Mouse (Mus musculus) limb, embryonic 12.5 days (tissue): ENCODE results near the gene Meis2. TPM values are rescaled to one million over a fixed set of nuclear protein-coding genes. Genes with fewer than 3 reads are reported as not detected.

ENCODE experiments used
- ATAC-seq: fragments of 200-750 bp; cut with Nextera tagmentation; 2 replicates; pipeline ENCODE4 v1.8.0; 2017; ENCODE audit warnings: low read depth, moderate TSS enrichment; ENCODE audit not compliant: insufficient number of reproducible peaks, insufficient read depth, low FRiP score, low TSS enrichment
- H3K27ac ChIP-seq: fragments of 300-500 bp; sonication (generic); 2 replicates; pipeline ENCODE4 v1.5.1; 2016; ENCODE audit warnings: mild to moderate bottlenecking, moderate library complexity
- H3K27me3 ChIP-seq: fragments of 300-500 bp; sonication (generic); 2 replicates; pipeline ENCODE4 v1.6.1; 2016; ENCODE audit warnings: mild to moderate bottlenecking, moderate library complexity
- H3K36me3 ChIP-seq: fragments of 300-500 bp; sonication (generic); 2 replicates; pipeline ENCODE4 v1.6.1; 2016; ENCODE audit warnings: mild to moderate bottlenecking, moderate library complexity
- H3K4me1 ChIP-seq: fragments of 300-500 bp; sonication (generic); replicated peaks from 2 replicates; pipeline ENCODE4 v1.6.1; 2016
- H3K4me2 ChIP-seq: fragments of 300-500 bp; sonication (generic); 2 replicates; pipeline ENCODE4 v1.6.1; 2016; ENCODE audit warnings: mild to moderate bottlenecking, moderate library complexity
- H3K4me3 ChIP-seq: fragments of 300-500 bp; sonication (generic); replicated peaks from 2 replicates; pipeline ENCODE4 v1.5.1; 2016; ENCODE audit warnings: mild to moderate bottlenecking
- H3K9ac ChIP-seq: fragments of 300-500 bp; sonication (generic); replicated peaks from 2 replicates; pipeline ENCODE4 v1.6.1; 2016; ENCODE audit warnings: mild to moderate bottlenecking, moderate library complexity
- H3K9me3 ChIP-seq: fragments of 300-500 bp; sonication (generic); 2 replicates; pipeline ENCODE4 v1.6.1; 2016; ENCODE audit warnings: mild to moderate bottlenecking, moderate library complexity
- WGBS: fragments of 180-500 bp; shearing (Covaris S2); methylation state at CpG from one replicate; pipeline ENCODE4 v1.1.7; 2016; 5-methylcytosine and 5-hydroxymethylcytosine counted together
- polyA plus RNA-seq: library from polyadenylated mRNA; unstranded; fragments of >200 nt; fragmentation: Nextera tagmentation; extraction: Ambion mirVana; gene quantifications from 2 replicates; pipeline ENCODE4 v1.2.1, GENCODE M21; 2016

Meis2 gene
- polyA plus RNA-seq, 1 experiment from 2014 or later = 20.5 TPM

DNA sequence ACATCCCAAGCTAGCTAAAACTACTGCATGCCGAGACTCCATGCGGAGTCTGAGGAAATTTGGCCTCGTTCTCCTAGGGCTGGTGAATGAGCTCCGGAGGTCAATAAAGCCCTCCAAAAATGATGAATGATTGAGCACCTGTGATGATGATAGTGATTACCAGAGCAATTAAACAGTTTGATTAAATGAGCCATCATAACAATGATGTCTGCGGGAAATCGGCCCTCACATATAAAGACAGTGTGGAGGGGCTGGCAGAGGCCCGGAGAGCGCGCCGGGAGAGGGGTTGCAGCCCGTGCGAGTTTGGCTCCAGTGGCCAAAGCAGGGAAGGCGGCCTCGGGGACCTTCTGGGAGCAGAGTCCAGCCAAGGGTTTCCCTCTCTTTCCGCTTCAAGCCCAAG, 2.1 kb upstream of the Meis2 start:
- H3K9ac ChIP-seq = peak overlapping the region; percentile 28
- peak overlapping the region; percentile 50 for H3K4me3 ChIP-seq
- H3K4me1 ChIP-seq = peaks cover 17% of the 10 kb centered on the region
- H3K27ac ChIP-seq = peak overlapping the region; percentile 66; the same call in 1 of the 2 replicates
- peak overlapping the region; percentile 82 for H3K4me2 ChIP-seq
- H3K36me3 ChIP-seq = no peaks in the 10 kb centered on the region
- H3K27me3 ChIP-seq = peaks cover 81% of the 10 kb centered on the region
- no peaks in the 10 kb centered on the region for H3K9me3 ChIP-seq
- 1% methylated on average over 15 of the region's 15 CpGs for WGBS
- no peak for ATAC-seq

DNA sequence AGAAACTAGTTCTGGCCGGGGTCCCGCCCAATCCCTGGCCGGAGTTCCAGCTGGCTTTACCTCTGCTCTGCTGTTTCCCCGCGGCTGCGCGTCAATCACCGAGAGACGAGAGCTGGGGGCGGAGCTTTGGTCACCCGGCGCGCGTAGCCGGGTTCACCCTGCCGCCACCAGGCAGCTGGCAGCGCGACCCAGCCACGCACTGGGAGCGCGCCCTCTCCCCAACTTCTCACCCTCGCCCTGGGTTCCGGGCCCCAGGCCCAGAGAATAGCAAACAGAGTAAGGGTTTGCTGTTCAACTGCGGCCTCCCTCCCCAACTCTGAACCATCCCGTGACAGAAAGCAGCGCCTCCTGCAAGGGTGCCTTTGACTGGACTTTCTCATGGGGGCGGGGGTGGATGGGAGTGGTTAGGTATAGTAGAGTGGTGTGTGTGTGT, 1.4 kb upstream of the Meis2 start:
- WGBS = under 1% methylated on average over 27 of the region's 27 CpGs
- ATAC-seq = peak; percentile 75
- peak overlapping the region; percentile 74 for H3K27ac ChIP-seq

GRCm38 (mm10) chr2:116066057-116066941, 660 bp upstream of the Meis2 start:
- peaks cover 71% of the 10 kb centered on the region for H3K27me3 ChIP-seq
- WGBS = under 1% methylated on average over 35 of the region's 36 CpGs
- no peak for ATAC-seq

More for the DNA sequence above, 1.4 kb upstream of the Meis2 start:
- H3K27me3 ChIP-seq = peaks cover 76% of the 10 kb centered on the region
- H3K36me3 ChIP-seq = no peaks in the 10 kb centered on the region
- peaks cover 17% of the 10 kb centered on the region for H3K4me1 ChIP-seq
- H3K9ac ChIP-seq = peak overlapping the region; percentile 63
- H3K4me3 ChIP-seq = peak overlapping the region; percentile 50
- no peaks in the 10 kb centered on the region for H3K9me3 ChIP-seq
- peak overlapping the region; percentile 82 for H3K4me2 ChIP-seq

GRCm38 (mm10) chr2:116065057-116065456, 582 bp downstream of the Meis2 start:
- Histone ChIP-seq H3K4me3 (peak overlapping the region; percentile 50), H3K27ac (peak overlapping the region; percentile 86; the same call in 1 of the 2 replicates), H3K27me3 (peaks cover 75% of the 10 kb centered on the region), H3K4me1 (peaks cover 33% of the 10 kb centered on the region), H3K9me3 (no peaks in the 10 kb centered on the region), H3K36me3 (no peaks in the 10 kb centered on the region), H3K9ac (peak overlapping the region; percentile 59), H3K4me2 (peak overlapping the region; percentile 82)
- 3% methylated on average over 10 of the region's 10 CpGs for WGBS
- ATAC-seq = no peak

More at GRCm38 (mm10) chr2:116066057-116066941, 660 bp upstream of the Meis2 start:
- Histone ChIP-seq H3K4me2 (peak overlapping the region; percentile 82), H3K4me1 (peaks cover 21% of the 10 kb centered on the region), H3K9ac (peak overlapping the region; percentile 63), H3K9me3 (no peaks in the 10 kb centered on the region), H3K36me3 (no peaks in the 10 kb centered on the region), H3K27ac (peak overlapping the region; percentile 74), H3K4me3 (peak overlapping the region; percentile 50)

GRCm38 (mm10) chr2:116064521-116064920, 1.1 kb downstream of the Meis2 start:
- Histone ChIP-seq H3K27me3 (peaks cover 77% of the 10 kb centered on the region), H3K9me3 (no peaks in the 10 kb centered on the region), H3K36me3 (no peaks in the 10 kb centered on the region), H3K4me2 (peak overlapping the region; percentile 82), H3K9ac (peak overlapping the region; percentile 74), H3K27ac (peak overlapping the region; percentile 86), H3K4me1 (peaks cover 35% of the 10 kb centered on the region), H3K4me3 (peak overlapping the region; percentile 50)
- no peak for ATAC-seq
- WGBS = under 1% methylated on average over 15 of the region's 20 CpGs

GRCm38 (mm10) chr2:116063819-116064293, 1.8 kb downstream of the Meis2 start:
- Histone ChIP-seq H3K4me2 (peak overlapping the region; percentile 82), H3K4me1 (peaks cover 37% of the 10 kb centered on the region), H3K4me3 (peak overlapping the region; percentile 50), H3K36me3 (no peaks in the 10 kb centered on the region), H3K27me3 (peaks cover 77% of the 10 kb centered on the region), H3K9me3 (no peaks in the 10 kb centered on the region), H3K27ac (peak overlapping the region; percentile 86), H3K9ac (peak overlapping the region; percentile 74)
- under 1% methylated on average over 36 of the region's 37 CpGs for WGBS
- no peak for ATAC-seq

GRCm38 (mm10) chr2:116062761-116063441, 2.7 kb downstream of the Meis2 start:
- H3K4me2 ChIP-seq = peak overlapping the region; percentile 82
- no peaks in the 10 kb centered on the region for H3K9me3 ChIP-seq
- peak overlapping the region; percentile 86 for H3K27ac ChIP-seq
- H3K4me1 ChIP-seq = peaks cover 38% of the 10 kb centered on the region
- peak overlapping the region; percentile 50 for H3K4me3 ChIP-seq
- no peak for ATAC-seq
- WGBS = under 1% methylated on average over 36 of the region's 36 CpGs
- peak overlapping the region; percentile 74 for H3K9ac ChIP-seq
- no peaks in the 10 kb centered on the region for H3K36me3 ChIP-seq
- peaks cover 81% of the 10 kb centered on the region for H3K27me3 ChIP-seq

GRCm38 (mm10) chr2:116062251-116062651, 3.4 kb downstream of the Meis2 start:
- peak overlapping the region; percentile 82 for H3K4me2 ChIP-seq
- under 1% methylated on average over 20 of the region's 20 CpGs for WGBS
- H3K9ac ChIP-seq = peak overlapping the region; percentile 74
- peak overlapping the region; percentile 50 for H3K4me3 ChIP-seq
- H3K4me1 ChIP-seq = peaks cover 36% of the 10 kb centered on the region
- H3K36me3 ChIP-seq = no peaks in the 10 kb centered on the region
- H3K9me3 ChIP-seq = no peaks in the 10 kb centered on the region
- no peak for ATAC-seq
- H3K27me3 ChIP-seq = peaks cover 81% of the 10 kb centered on the region
- H3K27ac ChIP-seq = peak overlapping the region; percentile 86

GRCm38 (mm10) chr2:116061401-116062021, 4.1 kb downstream of the Meis2 start:
- Histone ChIP-seq H3K27me3 (peaks cover 80% of the 10 kb centered on the region), H3K4me2 (peak overlapping the region; percentile 82), H3K4me3 (peak overlapping the region; percentile 50), H3K4me1 (peaks cover 31% of the 10 kb centered on the region), H3K36me3 (no peaks in the 10 kb centered on the region), H3K9ac (peak overlapping the region; percentile 74), H3K9me3 (no peaks in the 10 kb centered on the region), H3K27ac (peak overlapping the region; percentile 86; the same call in 1 of the 2 replicates)
- under 1% methylated on average over 30 of the region's 30 CpGs for WGBS
- ATAC-seq = no peak

DNA sequence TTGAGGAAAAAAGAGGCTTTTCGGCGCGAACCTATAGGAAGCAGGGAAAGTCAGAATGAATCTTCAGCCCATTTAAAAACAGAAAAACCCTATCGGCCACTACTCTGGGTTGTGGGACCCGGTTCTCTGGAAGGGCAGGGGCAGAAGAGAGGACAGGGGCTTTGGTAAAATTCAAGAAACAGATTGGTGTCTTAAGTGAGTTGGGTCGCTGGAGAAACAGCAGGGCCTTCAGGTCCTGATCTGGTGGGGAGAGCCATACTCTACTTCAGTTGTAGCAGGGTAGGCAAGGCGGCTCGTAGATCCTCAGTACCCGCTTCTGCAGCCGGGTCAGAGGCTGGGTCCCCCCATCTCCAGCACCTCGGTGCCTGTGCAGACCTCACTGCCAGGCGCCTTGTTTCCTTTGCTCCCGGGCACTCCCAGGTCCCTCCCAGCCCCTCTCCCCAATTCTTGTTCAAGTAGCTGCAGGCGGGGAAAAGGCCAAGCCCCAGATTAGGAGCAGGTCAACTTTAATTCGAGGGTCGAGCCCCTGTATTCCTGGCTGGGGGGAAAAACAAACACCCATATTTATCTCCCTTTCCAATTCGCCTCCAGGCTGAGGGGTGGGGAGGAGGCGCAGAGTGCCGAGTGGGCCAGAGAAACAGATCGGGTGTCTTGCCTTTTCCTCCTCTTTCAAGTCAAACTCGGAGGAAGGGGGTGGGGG, 4.8 kb downstream of the Meis2 start:
- WGBS = 3% methylated on average over 21 of the region's 21 CpGs
- Histone ChIP-seq H3K4me3 (peak overlapping the region; percentile 50), H3K9ac (peak overlapping the region; percentile 74), H3K27me3 (peaks cover 80% of the 10 kb centered on the region), H3K9me3 (no peaks in the 10 kb centered on the region), H3K36me3 (no peaks in the 10 kb centered on the region), H3K4me2 (peak overlapping the region; percentile 82), H3K27ac (peak overlapping the region; percentile 86; the same call in 1 of the 2 replicates), H3K4me1 (peaks cover 29% of the 10 kb centered on the region)
- ATAC-seq = no peak
